In the genomic region with DNA sequence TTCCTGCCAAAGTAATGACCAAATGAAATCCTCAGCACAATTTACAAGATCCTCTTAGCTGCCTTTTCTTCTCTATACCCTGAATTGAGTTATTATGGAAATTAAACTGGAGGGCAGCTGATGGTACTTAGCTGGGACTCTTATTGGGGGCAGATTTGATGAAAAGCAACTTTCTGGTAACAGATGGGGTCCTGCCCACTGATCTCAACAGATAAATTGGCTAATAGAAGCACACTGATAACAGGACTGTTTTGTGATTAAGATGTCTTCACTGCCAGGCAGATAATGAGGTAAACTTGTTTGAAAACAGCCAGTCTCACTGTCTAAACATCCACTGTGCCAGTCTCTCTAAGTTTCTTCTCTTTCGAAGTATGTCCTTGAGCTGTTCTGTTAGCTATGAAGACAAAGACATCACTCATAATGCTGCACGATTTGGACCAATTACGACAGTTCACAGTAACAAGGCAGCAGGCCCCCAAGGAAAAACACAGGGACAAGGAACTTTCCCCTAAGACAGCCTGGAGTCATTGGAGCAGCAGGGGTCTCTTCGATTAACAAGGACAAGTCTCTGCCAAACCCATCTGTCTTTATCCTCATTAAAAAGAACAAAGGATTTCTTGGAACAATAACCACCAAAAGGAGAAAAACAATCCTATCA, we compare ENCODE assay signal across 16 mouse cellular contexts.
A peak's percentile ranks its signal among the peaks of the same experiment; 100 is the strongest.
DNase-seq lines count a peak whose midpoint lies in the region; ATAC-seq lines count a peak whose summit lies in the region.
"Had no signal": no experiment of that assay in that cellular context is flagged by ENCODE, and none has a peak within 500 bp of the region (broad histone marks: within the 10 kb centered on the region; RNA-seq: fewer than 3 reads in every experiment).

No protein-coding gene starts in this region.

- ATAC-seq in forebrain, embryonic 13.5 days: peak; percentile 73; the same call in 1 of the 2 replicates
- ATAC-seq in granulocyte monocyte progenitor cell, adult 5-6 weeks (replicated peaks; ENCODE audit: poor library complexity, severe bottlenecking): no peak
- ATAC-seq: inflammation-experienced regulatory T-cells, adult 6 months had no signal

- H3K36me3 ChIP-seq in forebrain, embryonic 13.5 days (ENCODE audit: poor library complexity, severe bottlenecking): peaks cover 36% of the 10 kb centered on the region

- H3K9ac ChIP-seq in forebrain, embryonic 13.5 days: no peak overlapping the region
- H3K9ac ChIP-seq: heart, embryonic 15.5 days; liver, embryonic 13.5 days had no signal

- intact Hi-C loops in left cerebral cortex, postnatal 4 days (cut with DNase I): no loop called here

- peaks cover 19% of the 10 kb centered on the region for H3K4me1 ChIP-seq in forebrain, embryonic 13.5 days
- H3K4me1 ChIP-seq: heart, embryonic 15.5 days; limb, embryonic 10.5 days; liver, embryonic 13.5 days had no signal

- peak overlapping the region; percentile 0; the same call in 1 of the 2 replicates for H3K4me2 ChIP-seq in forebrain, embryonic 13.5 days
- H3K4me2 ChIP-seq: heart, embryonic 15.5 days; liver, embryonic 13.5 days had no signal

- WGBS in forebrain, embryonic 13.5 days: 1% methylated on average over 4 of the region's 4 CpGs

- DNase-seq in left cerebral cortex, postnatal 4 days: peak; percentile 14
- DNase-seq in left cerebral cortex, adult 11 months (ENCODE audit: low spot score): no peak
- peak; percentile 23 for DNase-seq in mesoderm, embryonic 11.5 days (ENCODE audit: low read depth, low spot score)
- DNase-seq in retina, embryonic 14.5 days (ENCODE audit: low spot score): peak; percentile 83
- DNase-seq in frontal cortex, postnatal 14 days (ENCODE audit: low spot score in 2 of 2): no peak
- no peak for DNase-seq in adrenal gland, postnatal 10 days
- DNase-seq: cerebellum, adult 2 months; gastrocnemius, postnatal 36 days; kidney, postnatal 14 days; liver, embryonic 13.5 days; lung, postnatal 10 days had no signal

- H3K27me3 ChIP-seq in forebrain, embryonic 13.5 days: peaks cover 19% of the 10 kb centered on the region; the same call in 1 of the 2 replicates
- H3K27me3 ChIP-seq: heart, embryonic 15.5 days; liver, embryonic 13.5 days had no signal

- no peak overlapping the region for H3K4me3 ChIP-seq in forebrain, embryonic 13.5 days
- H3K4me3 ChIP-seq: heart, embryonic 15.5 days; limb, embryonic 10.5 days; liver, embryonic 13.5 days had no signal

- no peaks in the 10 kb centered on the region for H3K9me3 ChIP-seq in forebrain, embryonic 13.5 days (replicated peaks)
- H3K9me3 ChIP-seq: heart, embryonic 15.5 days; limb, embryonic 10.5 days; liver, embryonic 13.5 days had no signal

- peak overlapping the region; percentile 26 for H3K27ac ChIP-seq in forebrain, embryonic 13.5 days
- H3K27ac ChIP-seq: heart, embryonic 15.5 days; limb, embryonic 10.5 days; liver, embryonic 13.5 days had no signal

Comparison
In these comparisons a context has a peak if more than half of its experiments do, and no peak if none do; other contexts are left out.
1. DNase-seq: peak in left cerebral cortex, postnatal 4 days (single experiment), mesoderm, embryonic 11.5 days (single experiment) and retina, embryonic 14.5 days (single experiment); none in left cerebral cortex, adult 11 months (single experiment), frontal cortex, postnatal 14 days (0 of 2) and adrenal gland, postnatal 10 days (single experiment).